Mouse (Mus musculus): Measurements from ENCODE around the gene Creb1. TPM values are rescaled to one million over a fixed set of nuclear protein-coding genes. Genes with fewer than 3 reads are reported as not detected.
A peak's percentile ranks its signal among the peaks of the same experiment; 100 is the strongest.

Creb1 gene
- polyA plus RNA-seq, 1 experiment from 2014 or later = 8.6 TPM

DNA sequence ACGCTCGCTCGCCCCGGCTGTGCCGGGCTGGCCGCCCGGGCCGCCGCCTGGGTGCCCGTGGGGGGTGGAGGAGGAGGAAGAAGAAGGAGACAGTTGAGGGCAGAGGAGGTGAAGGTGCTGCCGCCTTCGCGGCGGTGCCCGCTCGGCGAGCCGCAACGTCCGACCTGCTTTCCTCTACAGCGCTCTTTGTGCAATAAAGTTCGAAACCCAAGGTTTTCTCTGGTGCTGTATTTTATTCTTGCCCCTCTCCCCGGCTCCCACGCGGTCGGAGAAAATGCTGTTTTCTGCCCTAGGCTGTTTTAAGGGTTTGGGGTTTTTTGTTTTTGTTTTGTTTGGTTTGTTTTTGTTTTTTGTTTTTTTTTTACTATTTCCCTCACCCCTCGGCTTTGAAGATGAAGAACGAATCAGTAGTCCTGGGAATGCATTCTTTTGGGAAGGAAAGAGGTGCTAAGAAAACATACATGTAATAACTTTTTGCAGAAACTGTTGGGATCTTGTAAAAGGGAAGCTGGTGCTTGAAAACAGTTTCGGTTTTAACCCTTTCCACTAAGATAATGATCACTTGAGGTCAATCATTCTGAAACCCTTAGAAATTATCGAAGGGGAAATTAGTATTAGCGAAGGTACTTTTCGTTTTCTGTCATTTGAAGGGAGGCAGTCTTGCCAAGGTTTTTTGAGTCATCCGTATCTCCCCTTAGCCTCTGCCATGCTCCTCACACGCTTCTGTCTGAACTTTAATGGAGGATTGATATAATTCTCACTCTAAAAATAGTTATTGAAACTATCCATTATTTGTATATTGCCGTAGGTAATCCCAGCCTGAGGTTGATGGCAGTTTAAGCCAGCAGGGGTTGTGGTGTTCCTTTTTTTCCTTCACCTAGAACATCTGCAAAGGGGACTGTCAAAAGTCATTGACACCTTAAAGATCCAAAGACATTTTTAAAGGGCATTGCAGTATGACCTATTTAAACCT, 1.3 kb downstream of the Creb1 start:
- Histone ChIP-seq H3K36me3 (ENCODE audit: control insufficient read depth, insufficient read depth) (no peaks in the 10 kb centered on the region), H3K4me3 (ENCODE audit: low read depth, low read length) (peak overlapping the region; percentile 82), H3K9ac (ENCODE audit: low read depth, low read length) (peak overlapping the region; percentile 98), H3K4me2 (replicated peaks; ENCODE audit: low read depth) (peak overlapping the region; percentile 93), H3K4me1 (replicated peaks; ENCODE audit: control insufficient read depth, insufficient read depth, low read length) (no peaks in the 10 kb centered on the region; the same call in 1 of the 2 replicates), H3K27ac (ENCODE audit: low read depth, low read length) (peak overlapping the region; percentile 99), H3K27me3 (replicated peaks; ENCODE audit: control insufficient read depth, insufficient read depth, low read length) (no peaks in the 10 kb centered on the region), H3K9me3 (ENCODE audit: control insufficient read depth) (no peaks in the 10 kb centered on the region)
- no peak for ATAC-seq
- under 1% methylated on average over 35 of the region's 35 CpGs for WGBS
- no peak for TF ChIP-seq CTCF (IDR thresholded peaks at IDR 0.05; ENCODE audit: low read depth)

DNA sequence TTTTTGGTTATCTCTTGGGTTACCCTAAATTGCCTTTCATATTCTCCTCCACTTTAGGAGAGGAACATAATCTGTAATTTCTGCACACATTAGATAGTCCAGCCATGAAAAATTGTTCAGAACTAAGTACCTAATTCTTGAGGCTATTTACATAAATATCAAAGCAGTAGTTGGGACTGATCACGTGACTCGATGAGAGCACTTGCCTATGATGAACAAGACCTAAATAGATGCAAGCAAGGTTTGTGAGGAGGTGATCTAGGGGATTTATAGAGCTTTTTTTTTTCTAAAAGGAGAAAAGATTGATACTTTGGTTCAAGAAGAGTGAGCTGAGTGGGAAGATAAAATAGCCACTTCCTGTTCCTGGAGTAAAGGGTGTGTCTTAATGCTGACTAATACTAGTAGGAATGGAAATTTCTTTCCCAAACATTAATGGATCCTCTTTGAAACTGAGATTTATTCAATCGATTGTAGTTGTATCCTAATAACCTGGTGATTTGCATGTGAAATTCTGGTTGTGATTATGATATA, 6.5 kb downstream of the Creb1 start:
- TF ChIP-seq CTCF (IDR thresholded peaks at IDR 0.05; ENCODE audit: low read depth) = no peak
- no peaks in the 10 kb centered on the region for H3K9me3 ChIP-seq (ENCODE audit: control insufficient read depth)
- H3K4me1 ChIP-seq (replicated peaks; ENCODE audit: control insufficient read depth, insufficient read depth, low read length) = no peaks in the 10 kb centered on the region; the same call in 1 of the 2 replicates
- H3K4me2 ChIP-seq (replicated peaks; ENCODE audit: low read depth) = no peak overlapping the region
- no peak for ATAC-seq
- H3K36me3 ChIP-seq (ENCODE audit: control insufficient read depth, insufficient read depth) = no peaks in the 10 kb centered on the region
- H3K4me3 ChIP-seq (ENCODE audit: low read depth, low read length) = no peak overlapping the region
- H3K9ac ChIP-seq (ENCODE audit: low read depth, low read length) = no peak overlapping the region
- 83% methylated on average over 3 of the region's 3 CpGs for WGBS
- no peak overlapping the region for H3K27ac ChIP-seq (ENCODE audit: low read depth, low read length)
- H3K27me3 ChIP-seq (replicated peaks; ENCODE audit: control insufficient read depth, insufficient read depth, low read length) = no peaks in the 10 kb centered on the region

DNA sequence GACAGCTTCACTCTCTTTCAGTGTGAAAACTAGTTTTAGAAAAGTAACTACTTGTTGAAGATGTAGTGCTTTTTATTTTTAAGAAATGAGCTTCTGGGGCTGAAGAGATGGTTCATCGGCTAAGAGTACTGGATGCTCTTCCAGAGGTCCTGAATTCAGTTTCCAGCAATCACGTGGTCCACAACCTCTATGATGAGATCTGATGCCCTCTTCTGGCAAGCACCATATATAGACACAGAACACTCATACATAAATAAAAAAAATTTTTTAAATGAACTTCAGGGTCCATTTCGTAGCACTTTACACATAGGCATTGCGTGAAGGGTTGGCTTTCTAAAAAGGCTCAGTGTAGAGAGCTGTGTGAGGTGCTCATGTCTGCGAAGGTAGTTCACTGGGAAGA, 11.3 kb downstream of the Creb1 start:
- TF ChIP-seq CTCF (IDR thresholded peaks at IDR 0.05; ENCODE audit: low read depth) = peak; percentile 28
- no peak overlapping the region for H3K4me2 ChIP-seq (replicated peaks; ENCODE audit: low read depth)
- no peaks in the 10 kb centered on the region; the same call in 1 of the 2 replicates for H3K4me1 ChIP-seq (replicated peaks; ENCODE audit: control insufficient read depth, insufficient read depth, low read length)
- H3K9me3 ChIP-seq (ENCODE audit: control insufficient read depth) = no peaks in the 10 kb centered on the region
- no peaks in the 10 kb centered on the region for H3K27me3 ChIP-seq (replicated peaks; ENCODE audit: control insufficient read depth, insufficient read depth, low read length)
- WGBS = 85% methylated on average over 5 of the region's 5 CpGs
- ATAC-seq = no peak
- H3K27ac ChIP-seq (ENCODE audit: low read depth, low read length) = no peak overlapping the region
- H3K4me3 ChIP-seq (ENCODE audit: low read depth, low read length) = no peak overlapping the region
- no peak overlapping the region for H3K9ac ChIP-seq (ENCODE audit: low read depth, low read length)
- no peaks in the 10 kb centered on the region for H3K36me3 ChIP-seq (ENCODE audit: control insufficient read depth, insufficient read depth)

DNA sequence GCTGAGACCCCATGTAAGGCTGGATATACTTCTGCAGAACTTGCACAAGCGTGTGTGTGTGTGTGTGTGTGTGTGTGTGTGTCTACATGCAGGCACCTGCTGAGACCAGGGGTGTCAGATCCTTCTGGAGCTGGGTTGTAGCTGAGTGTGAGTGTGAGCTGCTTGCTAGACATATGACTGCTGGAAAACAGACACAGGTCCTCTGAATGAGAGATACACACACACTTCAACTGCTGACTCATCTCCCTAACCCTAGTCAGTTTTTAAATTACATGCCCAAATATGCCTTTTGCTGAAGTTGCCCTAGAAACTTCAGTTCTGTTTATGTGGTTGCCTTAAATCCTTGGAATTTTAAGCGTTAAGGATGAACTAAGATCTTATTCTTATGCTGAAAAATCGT, 13.6 kb downstream of the Creb1 start:
- ATAC-seq = no peak
- Histone ChIP-seq H3K4me2 (replicated peaks; ENCODE audit: low read depth) (no peak overlapping the region), H3K27ac (ENCODE audit: low read depth, low read length) (no peak overlapping the region), H3K9ac (ENCODE audit: low read depth, low read length) (no peak overlapping the region), H3K36me3 (ENCODE audit: control insufficient read depth, insufficient read depth) (no peaks in the 10 kb centered on the region), H3K4me1 (replicated peaks; ENCODE audit: control insufficient read depth, insufficient read depth, low read length) (no peaks in the 10 kb centered on the region), H3K9me3 (ENCODE audit: control insufficient read depth) (no peaks in the 10 kb centered on the region), H3K27me3 (replicated peaks; ENCODE audit: control insufficient read depth, insufficient read depth, low read length) (no peaks in the 10 kb centered on the region), H3K4me3 (ENCODE audit: low read depth, low read length) (no peak overlapping the region)
- no peak for TF ChIP-seq CTCF (IDR thresholded peaks at IDR 0.05; ENCODE audit: low read depth)
- WGBS = 82% methylated on average over 3 of the region's 3 CpGs

DNA sequence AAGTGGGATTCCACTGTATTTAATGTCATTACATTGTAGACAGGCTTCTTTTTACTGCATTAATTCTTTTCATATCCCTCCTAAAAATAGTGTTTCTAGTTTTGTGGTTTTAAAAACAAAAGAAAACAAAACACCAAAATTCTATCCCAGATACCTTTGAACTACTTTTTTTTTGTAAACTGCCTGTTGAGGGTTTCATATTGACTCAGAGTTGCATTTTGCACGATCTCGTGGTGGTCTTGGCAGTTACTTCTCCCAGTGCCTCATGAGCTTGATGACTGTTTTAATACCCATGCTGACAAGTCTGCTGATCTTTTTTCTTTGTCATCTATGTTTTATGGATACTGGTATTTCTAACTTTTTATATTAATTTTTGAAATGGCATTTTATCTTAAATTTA, 16.9 kb downstream of the Creb1 start:
- H3K27me3 ChIP-seq (replicated peaks; ENCODE audit: control insufficient read depth, insufficient read depth, low read length) = no peaks in the 10 kb centered on the region
- H3K4me2 ChIP-seq (replicated peaks; ENCODE audit: low read depth) = no peak overlapping the region
- H3K9me3 ChIP-seq (ENCODE audit: control insufficient read depth) = no peaks in the 10 kb centered on the region
- no peak for TF ChIP-seq CTCF (IDR thresholded peaks at IDR 0.05; ENCODE audit: low read depth)
- H3K9ac ChIP-seq (ENCODE audit: low read depth, low read length) = no peak overlapping the region
- no peak overlapping the region for H3K27ac ChIP-seq (ENCODE audit: low read depth, low read length)
- 78% methylated on average over 2 of the region's 2 CpGs for WGBS
- H3K4me1 ChIP-seq (replicated peaks; ENCODE audit: control insufficient read depth, insufficient read depth, low read length) = no peaks in the 10 kb centered on the region
- H3K4me3 ChIP-seq (ENCODE audit: low read depth, low read length) = no peak overlapping the region
- peaks cover 4% of the 10 kb centered on the region; the same call in 1 of the 2 replicates for H3K36me3 ChIP-seq (ENCODE audit: control insufficient read depth, insufficient read depth)
- ATAC-seq = no peak

DNA sequence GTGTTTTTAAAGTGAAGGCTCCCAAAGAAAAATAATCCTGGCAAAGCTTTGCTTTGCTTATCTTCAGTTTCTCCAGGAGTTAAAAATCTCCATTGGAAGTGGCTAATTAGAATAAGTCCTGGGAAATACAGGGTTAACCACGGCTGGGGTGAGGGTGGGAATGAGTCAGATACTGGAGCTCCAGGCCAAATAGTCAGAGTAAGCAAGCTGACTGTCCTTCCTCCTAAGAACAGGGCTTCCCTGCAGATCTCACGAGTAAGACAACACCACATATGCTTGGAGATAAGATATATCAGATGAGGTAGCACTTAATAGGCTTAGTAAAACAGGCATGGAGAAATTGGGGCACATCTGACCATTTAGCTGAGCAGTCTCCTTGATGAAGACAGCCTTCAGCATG, 19.5 kb downstream of the Creb1 start:
- Histone ChIP-seq H3K4me3 (ENCODE audit: low read depth, low read length) (no peak overlapping the region), H3K4me1 (replicated peaks; ENCODE audit: control insufficient read depth, insufficient read depth, low read length) (no peaks in the 10 kb centered on the region), H3K36me3 (ENCODE audit: control insufficient read depth, insufficient read depth) (peaks cover 4% of the 10 kb centered on the region; the same call in 1 of the 2 replicates), H3K4me2 (replicated peaks; ENCODE audit: low read depth) (no peak overlapping the region), H3K9me3 (ENCODE audit: control insufficient read depth) (no peaks in the 10 kb centered on the region), H3K27me3 (replicated peaks; ENCODE audit: control insufficient read depth, insufficient read depth, low read length) (no peaks in the 10 kb centered on the region), H3K27ac (ENCODE audit: low read depth, low read length) (no peak overlapping the region), H3K9ac (ENCODE audit: low read depth, low read length) (no peak overlapping the region)
- TF ChIP-seq CTCF (IDR thresholded peaks at IDR 0.05; ENCODE audit: low read depth) = no peak
- ATAC-seq = no peak
- 38% methylated on average over 2 of the region's 2 CpGs for WGBS

All from intestine, postnatal 0 days (tissue).